In genomic region chr11:72206341-72207203, GRCm38 (mm10) we compare ENCODE assay signal across 8 mouse cellular contexts. TPM values are rescaled to one million over a fixed set of nuclear protein-coding genes. Genes with fewer than 3 reads are reported as not detected.
DNase-seq lines count a peak whose midpoint lies in the region; ATAC-seq lines count a peak whose summit lies in the region.

Gene Gm43951 (minus strand): TSS chr11:72206840.

- H3K9ac ChIP-seq in hindbrain, embryonic 15.5 days, result peak within 1 kb of the TSS; percentile 81
- H3K9ac ChIP-seq in limb, embryonic 13.5 days, result peak within 1 kb of the TSS; percentile 90

- peak; percentile 41 for ATAC-seq in erythroblast, adult 5-6 weeks (replicated peaks; ENCODE audit: low FRiP score, poor library complexity, severe bottlenecking)
- ATAC-seq in hindbrain, embryonic 15.5 days (ENCODE audit: low FRiP score, low read depth), result peak; percentile 52
- ATAC-seq in limb, embryonic 13.5 days (ENCODE audit: low FRiP score, low read depth), result peak; percentile 26
- peak; percentile 6; the same call in 1 of the 2 replicates for ATAC-seq in monocyte, adult 5-6 weeks (replicated peaks; ENCODE audit: insufficient number of reproducible peaks, low FRiP score, low TSS enrichment, poor library complexity, severe bottlenecking)

- peak within 1 kb of the TSS; percentile 78 for H3K4me3 ChIP-seq in hindbrain, embryonic 15.5 days
- H3K4me3 ChIP-seq in limb, embryonic 13.5 days, result peak within 1 kb of the TSS; percentile 89

- H3K4me2 ChIP-seq in hindbrain, embryonic 15.5 days, result peak within 1 kb of the TSS; percentile 72
- H3K4me2 ChIP-seq in limb, embryonic 13.5 days (replicated peaks), result peak within 1 kb of the TSS; percentile 94

- peaks cover 23% of the 10 kb centered on the region for H3K36me3 ChIP-seq in hindbrain, embryonic 15.5 days
- peaks cover 32% of the 10 kb centered on the region for H3K36me3 ChIP-seq in limb, embryonic 13.5 days

- DNase-seq in ovary, postnatal 14 days (ENCODE audit: low spot score), result peak; percentile 15
- DNase-seq in ovary, adult 18-20 months (ENCODE audit: low spot score), result no peak
- peak; percentile 62 for DNase-seq in adrenal gland, postnatal 14 days
- no peak for DNase-seq in natural killer cell, adult 2 months (ENCODE audit: low spot score in 2 of 2)

- no peaks in the 10 kb centered on the region for H3K9me3 ChIP-seq in hindbrain, embryonic 15.5 days
- no peaks in the 10 kb centered on the region for H3K9me3 ChIP-seq in limb, embryonic 13.5 days

- peak within 1 kb of the TSS; percentile 79 for H3K27ac ChIP-seq in hindbrain, embryonic 15.5 days (replicated peaks)
- H3K27ac ChIP-seq in limb, embryonic 13.5 days, result peak within 1 kb of the TSS; percentile 76

- no peaks in the 10 kb centered on the region for H3K27me3 ChIP-seq in hindbrain, embryonic 15.5 days
- H3K27me3 ChIP-seq in limb, embryonic 13.5 days, result no peaks in the 10 kb centered on the region

- H3K4me1 ChIP-seq in hindbrain, embryonic 15.5 days (replicated peaks), result peaks cover 30% of the 10 kb centered on the region
- peaks cover 28% of the 10 kb centered on the region for H3K4me1 ChIP-seq in limb, embryonic 13.5 days

- under 1% methylated on average over 43 of the region's 43 CpGs for WGBS in hindbrain, embryonic 15.5 days
- WGBS in limb, embryonic 13.5 days, result under 1% methylated on average over 43 of the region's 43 CpGs

RNA-seq across cellular contexts. Expression of gene Gm43951, which starts in this region (rescaled TPM):
- 0.78 and 1.4 TPM in 2 replicates for total RNA-seq in adrenal gland, postnatal 14 days (2021)
- total RNA-seq in erythroblast, adult 5-6 weeks (2015; ENCODE audit: low replicate concordance), result not detected in 2 replicates
- not detected in 2 replicates for total RNA-seq in erythroblast, adult 5-6 weeks (2017; ENCODE audit: low replicate concordance)
- 1.5 and 1.6 TPM in 2 replicates for polyA plus RNA-seq in hindbrain, embryonic 15.5 days (2015; fragmentation: Nextera tagmentation; extraction: Ambion mirVana)
- polyA plus RNA-seq in limb, embryonic 13.5 days (2015; fragmentation: Nextera tagmentation; extraction: Ambion mirVana), result 0.84 and 1.1 TPM in 2 replicates
- 1.2 TPM in 1 of 3 replicates, not detected in the others for total RNA-seq in monocyte, adult 5-6 weeks (2017)

Comparison
In these comparisons a context has a peak if more than half of its experiments do, and no peak if none do; other contexts are left out.
1. DNase-seq: peak in ovary, postnatal 14 days (single experiment) and adrenal gland, postnatal 14 days (single experiment); none in ovary, adult 18-20 months (single experiment) and natural killer cell, adult 2 months (0 of 2).
2. Peak in ATAC-seq in erythroblast, adult 5-6 weeks; RNA of the gene not detected or under 1 TPM.
3. Peak in every context shown above with its lines, with median percentiles within 50 percentile points of each other: ATAC-seq.